Mouse (Mus musculus) heart, postnatal 4 days (tissue): ENCODE data around the gene Ccdc117. TPM values are rescaled to one million over a fixed set of nuclear protein-coding genes. Genes with fewer than 3 reads are reported as not detected.

Source experiments
- total RNA-seq, 2 experiments: library from RNA; stranded (reverse); gene quantifications; 2 replicates each; pipeline ENCODE4 v1.2.3; 2021

Ccdc117 gene
- total RNA-seq, 2 experiments from 2014 or later = 11.3 to 14.1 TPM

Other genes with a start within 250 kb of the Ccdc117 start
- gene Znrf3, start 97.3 kb downstream of the Ccdc117 start, total RNA-seq = 10 to 100 TPM; 15.2 to 18.0 TPM
- gene Xbp1, start 21.5 kb downstream of the Ccdc117 start, total RNA-seq = 10 to 100 TPM; 51.2 to 65.4 TPM
- not detected for gene Ankrd36, start 27.5 kb upstream of the Ccdc117 start, total RNA-seq
- gene Mrps24, start 173.5 kb upstream of the Ccdc117 start, total RNA-seq = 100 to 1,000 TPM; 112 to 114 TPM
- 10 to 100 TPM; 60.5 TPM for gene Urgcp, start 220.2 kb upstream of the Ccdc117 start, total RNA-seq
- 10 to 100 TPM; 44.7 to 46.1 TPM for gene Dbnl, start 246.3 kb upstream of the Ccdc117 start, total RNA-seq